Mouse (Mus musculus): Measurements from ENCODE around the gene Slc1a2. TPM values are rescaled to one million over a fixed set of nuclear protein-coding genes. Genes with fewer than 3 reads are reported as not detected.

Slc1a2 gene
- polyA plus RNA-seq, 1 experiment, result 685 TPM

- peaks cover 3% of the 10 kb centered on the region for H3K4me1 ChIP-seq (ENCODE audit: control insufficient read depth, insufficient read depth, low read length)
- no peak overlapping the region for H3K4me3 ChIP-seq (ENCODE audit: insufficient read depth, low read depth, low read length)
- 83% methylated on average over 8 of the region's 8 CpGs for WGBS
- TF ChIP-seq CTCF (IDR thresholded peaks at IDR 0.05; ENCODE audit: insufficient read depth, low read depth, low read length) (no peak), POLR2A (IDR thresholded peaks at IDR 0.05; ENCODE audit: insufficient read depth, low read depth, low read length) (no peak)
- no peak overlapping the region for H3K27ac ChIP-seq (ENCODE audit: insufficient read depth, low read depth, low read length)
Measured at GRCm38 (mm10) chr2:102820790-102821189, 162.3 kb downstream of the Slc1a2 start.

GRCm38 (mm10) chr2:102822036-102822435, 163.6 kb downstream of the Slc1a2 start:
- Histone ChIP-seq H3K4me1 (ENCODE audit: control insufficient read depth, insufficient read depth, low read length) (peaks cover 3% of the 10 kb centered on the region), H3K4me3 (ENCODE audit: insufficient read depth, low read depth, low read length) (no peak overlapping the region), H3K27ac (ENCODE audit: insufficient read depth, low read depth, low read length) (no peak overlapping the region)
- TF ChIP-seq POLR2A (IDR thresholded peaks at IDR 0.05; ENCODE audit: insufficient read depth, low read depth, low read length), result no peak
- TF ChIP-seq CTCF (IDR thresholded peaks at IDR 0.05; ENCODE audit: insufficient read depth, low read depth, low read length), result no peak
- 92% methylated on average over 6 of the region's 6 CpGs for WGBS

- Histone ChIP-seq H3K4me3 (ENCODE audit: insufficient read depth, low read depth, low read length) (no peak overlapping the region), H3K27ac (ENCODE audit: insufficient read depth, low read depth, low read length) (no peak overlapping the region), H3K4me1 (ENCODE audit: control insufficient read depth, insufficient read depth, low read length) (no peaks in the 10 kb centered on the region)
- TF ChIP-seq CTCF (IDR thresholded peaks at IDR 0.05; ENCODE audit: insufficient read depth, low read depth, low read length) (no peak), POLR2A (IDR thresholded peaks at IDR 0.05; ENCODE audit: insufficient read depth, low read depth, low read length) (no peak)
- 97% methylated on average over 9 of the region's 9 CpGs for WGBS
Measured at GRCm38 (mm10) chr2:102825961-102826633, 167.6 kb downstream of the Slc1a2 start.

GRCm38 (mm10) chr2:102827841-102828240, 169.4 kb downstream of the Slc1a2 start:
- WGBS, result 94% methylated on average over 1 of the region's 1 CpGs
- Histone ChIP-seq H3K4me3 (ENCODE audit: insufficient read depth, low read depth, low read length) (no peak overlapping the region), H3K27ac (ENCODE audit: insufficient read depth, low read depth, low read length) (no peak overlapping the region), H3K4me1 (ENCODE audit: control insufficient read depth, insufficient read depth, low read length) (no peaks in the 10 kb centered on the region)
- TF ChIP-seq CTCF (IDR thresholded peaks at IDR 0.05; ENCODE audit: insufficient read depth, low read depth, low read length) (no peak), POLR2A (IDR thresholded peaks at IDR 0.05; ENCODE audit: insufficient read depth, low read depth, low read length) (no peak)

GRCm38 (mm10) chr2:102828381-102828780, 169.9 kb downstream of the Slc1a2 start:
- no peak overlapping the region for H3K4me3 ChIP-seq (ENCODE audit: insufficient read depth, low read depth, low read length)
- H3K4me1 ChIP-seq (ENCODE audit: control insufficient read depth, insufficient read depth, low read length), result no peaks in the 10 kb centered on the region
- H3K27ac ChIP-seq (ENCODE audit: insufficient read depth, low read depth, low read length), result no peak overlapping the region
- TF ChIP-seq CTCF (IDR thresholded peaks at IDR 0.05; ENCODE audit: insufficient read depth, low read depth, low read length) (no peak), POLR2A (IDR thresholded peaks at IDR 0.05; ENCODE audit: insufficient read depth, low read depth, low read length) (no peak)
- WGBS, result 55% methylated on average over 7 of the region's 7 CpGs

- H3K27ac ChIP-seq (ENCODE audit: insufficient read depth, low read depth, low read length), result no peak overlapping the region
- WGBS, result 91% methylated on average over 3 of the region's 3 CpGs
- TF ChIP-seq POLR2A (IDR thresholded peaks at IDR 0.05; ENCODE audit: insufficient read depth, low read depth, low read length) (no peak), CTCF (IDR thresholded peaks at IDR 0.05; ENCODE audit: insufficient read depth, low read depth, low read length) (no peak)
- H3K4me1 ChIP-seq (ENCODE audit: control insufficient read depth, insufficient read depth, low read length), result no peaks in the 10 kb centered on the region
- H3K4me3 ChIP-seq (ENCODE audit: insufficient read depth, low read depth, low read length), result no peak overlapping the region
Measured at GRCm38 (mm10) chr2:102829201-102829600, 170.7 kb downstream of the Slc1a2 start.

- no peak overlapping the region for H3K27ac ChIP-seq (ENCODE audit: insufficient read depth, low read depth, low read length)
- no peaks in the 10 kb centered on the region for H3K4me1 ChIP-seq (ENCODE audit: control insufficient read depth, insufficient read depth, low read length)
- no peak overlapping the region for H3K4me3 ChIP-seq (ENCODE audit: insufficient read depth, low read depth, low read length)
- TF ChIP-seq CTCF (IDR thresholded peaks at IDR 0.05; ENCODE audit: insufficient read depth, low read depth, low read length) (no peak), POLR2A (IDR thresholded peaks at IDR 0.05; ENCODE audit: insufficient read depth, low read depth, low read length) (no peak)
Measured at GRCm38 (mm10) chr2:102831547-102831946, 173.1 kb downstream of the Slc1a2 start.

- no peak overlapping the region for H3K4me3 ChIP-seq (ENCODE audit: insufficient read depth, low read depth, low read length)
- 53% methylated on average over 7 of the region's 7 CpGs for WGBS
- no peaks in the 10 kb centered on the region for H3K4me1 ChIP-seq (ENCODE audit: control insufficient read depth, insufficient read depth, low read length)
- no peak overlapping the region for H3K27ac ChIP-seq (ENCODE audit: insufficient read depth, low read depth, low read length)
- TF ChIP-seq POLR2A (IDR thresholded peaks at IDR 0.05; ENCODE audit: insufficient read depth, low read depth, low read length), result no peak
- no peak for TF ChIP-seq CTCF (IDR thresholded peaks at IDR 0.05; ENCODE audit: insufficient read depth, low read depth, low read length)
Measured at GRCm38 (mm10) chr2:102838179-102838578, 179.7 kb downstream of the Slc1a2 start.

Other genes with a start within 250 kb of the Slc1a2 start
- not detected in 2 replicates for gene Fjx1, start 206.2 kb upstream of the Slc1a2 start, polyA plus RNA-seq (2012; ENCODE audit: insufficient read depth, insufficient read length, low replicate concordance, missing spikeins)
- not detected in 2 replicates for gene Pamr1, start 108.6 kb upstream of the Slc1a2 start, polyA plus RNA-seq (2012; ENCODE audit: insufficient read depth, insufficient read length, low replicate concordance, missing spikeins)
- gene Cd44, start 243.0 kb downstream of the Slc1a2 start, polyA plus RNA-seq (2012; ENCODE audit: insufficient read depth, insufficient read length, low replicate concordance, missing spikeins), result not detected in 2 replicates

Data from olfactory bulb, adult 2 months (tissue).